Mouse (Mus musculus) liver, adult (tissue): ENCODE data around the gene Mtmr10.

Source experiments
- GATA4 ChIP-seq: IDR thresholded peaks from 2 replicates; pipeline ENCODE4 v1.6.1; 2014; ENCODE audit warnings: mild to moderate bottlenecking, low read length; ENCODE audit not compliant: insufficient replicate concordance

The Mtmr10 gene

GRCm38 (mm10) chr7:64275518-64275917, 11.9 kb upstream of the Mtmr10 start:
- TF ChIP-seq GATA4: no peak

- TF ChIP-seq GATA4: no peak
Measured at GRCm38 (mm10) chr7:64276921-64277320, 10.5 kb upstream of the Mtmr10 start.

GRCm38 (mm10) chr7:64278526-64278925, 8.9 kb upstream of the Mtmr10 start:
- TF ChIP-seq GATA4: no peak

GRCm38 (mm10) chr7:64279548-64279947, 7.9 kb upstream of the Mtmr10 start:
- TF ChIP-seq GATA4: no peak

GRCm38 (mm10) chr7:64286566-64286965, 887 bp upstream of the Mtmr10 start:
- no peak for TF ChIP-seq GATA4

GRCm38 (mm10) chr7:64289416-64289815, 2.0 kb downstream of the Mtmr10 start:
- no peak for TF ChIP-seq GATA4

- TF ChIP-seq GATA4: no peak
Measured at GRCm38 (mm10) chr7:64290431-64290830, 3.0 kb downstream of the Mtmr10 start.

GRCm38 (mm10) chr7:64291722-64292121, 4.3 kb downstream of the Mtmr10 start:
- TF ChIP-seq GATA4: no peak

GRCm38 (mm10) chr7:64296286-64297010, 9.0 kb downstream of the Mtmr10 start:
- no peak for TF ChIP-seq GATA4

GRCm38 (mm10) chr7:64310241-64310640, 22.8 kb downstream of the Mtmr10 start:
- TF ChIP-seq GATA4: no peak

- TF ChIP-seq GATA4: no peak
Measured at GRCm38 (mm10) chr7:64310756-64311155, 23.3 kb downstream of the Mtmr10 start.

GRCm38 (mm10) chr7:64312811-64313210, 25.4 kb downstream of the Mtmr10 start:
- TF ChIP-seq GATA4: no peak

- no peak for TF ChIP-seq GATA4
Measured at GRCm38 (mm10) chr7:64321125-64321524, 33.7 kb downstream of the Mtmr10 start.

GRCm38 (mm10) chr7:64321658-64322057, 34.2 kb downstream of the Mtmr10 start:
- TF ChIP-seq GATA4: no peak

GRCm38 (mm10) chr7:64326892-64327291, 39.4 kb downstream of the Mtmr10 start:
- TF ChIP-seq GATA4: no peak

GRCm38 (mm10) chr7:64327486-64327885, 40.0 kb downstream of the Mtmr10 start:
- TF ChIP-seq GATA4: no peak

GRCm38 (mm10) chr7:64331309-64331708, 43.9 kb downstream of the Mtmr10 start:
- TF ChIP-seq GATA4: no peak
